Comparison of ENCODE assay signal across 32 mouse cellular contexts in the genomic region with DNA sequence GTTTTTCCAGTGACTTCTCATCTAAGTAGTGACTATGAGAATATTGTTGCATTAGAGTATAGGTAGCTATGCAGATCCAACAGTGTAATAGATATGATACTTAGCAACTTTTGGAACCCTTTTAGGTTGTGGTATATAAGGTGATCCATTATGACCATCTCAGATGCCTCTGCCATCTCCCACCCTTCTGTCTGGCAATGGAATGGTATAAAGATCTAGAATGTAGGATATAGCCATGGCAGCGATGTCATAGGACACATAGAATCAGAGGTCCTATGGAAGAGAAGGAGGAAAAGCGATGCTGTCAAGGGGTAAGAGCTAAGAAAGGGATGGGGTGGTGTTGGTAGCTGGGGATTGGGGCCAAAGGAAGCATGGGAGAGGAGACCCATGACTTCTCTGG. TPM values are rescaled to one million over a fixed set of nuclear protein-coding genes. Genes with fewer than 3 reads are reported as not detected.
DNase-seq lines count a peak whose midpoint lies in the region; ATAC-seq and TF ChIP-seq lines count a peak whose summit lies in the region.
"Had no signal": no experiment of that assay in that cellular context is flagged by ENCODE, and none has a peak within 500 bp of the region (broad histone marks: within the 10 kb centered on the region; RNA-seq: fewer than 3 reads in every experiment).

Llcfc1 (plus strand) TSS at position 301 of the 400 bp plus-strand sequence.

- TF ChIP-seq RAD21 in MEL (IDR thresholded peaks at IDR 0.05; ENCODE audit: low read depth, low read length) = no peak

- H3K9ac ChIP-seq in liver, embryonic 11.5 days (ENCODE audit: low read depth, low read length) = no peak within 1 kb of the TSS
- H3K9ac ChIP-seq in MEL (ENCODE audit: control insufficient read depth, low read depth, low read length, poor library complexity, severe bottlenecking) = no peak within 1 kb of the TSS
- no peak within 1 kb of the TSS for H3K9ac ChIP-seq in liver, embryonic 14.5 days (replicated peaks)
- H3K9ac ChIP-seq: embryonic facial prominence, embryonic 13.5 days; forebrain, embryonic 12.5 days; forebrain, embryonic 15.5 days; heart, embryonic 13.5 days; hindbrain, embryonic 12.5 days; hindbrain, embryonic 15.5 days had no signal

- H3K27me3 ChIP-seq in liver, embryonic 11.5 days (replicated peaks; ENCODE audit: control insufficient read depth, insufficient read depth, low read length) = no peaks in the 10 kb centered on the region
- no peaks in the 10 kb centered on the region for H3K27me3 ChIP-seq in MEL (ENCODE audit: control insufficient read depth in 1 of 2, insufficient read depth in 2 of 2, low read length in 2 of 2)
- H3K27me3 ChIP-seq in liver, embryonic 14.5 days (ENCODE audit: control insufficient read depth, insufficient read depth, low read length) = no peaks in the 10 kb centered on the region
- H3K27me3 ChIP-seq: CH12.LX; embryonic facial prominence, embryonic 13.5 days; forebrain, embryonic 12.5 days; forebrain, embryonic 15.5 days; heart, embryonic 13.5 days; hindbrain, embryonic 12.5 days; hindbrain, embryonic 15.5 days had no signal

- H3K4me1 ChIP-seq in liver, embryonic 11.5 days (replicated peaks; ENCODE audit: control insufficient read depth, insufficient read depth, low read length) = peaks cover 11% of the 10 kb centered on the region; the same call in 1 of the 2 replicates
- H3K4me1 ChIP-seq in MEL (ENCODE audit: control insufficient read depth in 1 of 2, insufficient read depth in 2 of 2, low read length in 2 of 2) = peaks cover 19 to 20% of the 10 kb centered on the region in 2 experiments
- H3K4me1 ChIP-seq in liver, embryonic 14.5 days (replicated peaks; ENCODE audit: control insufficient read depth in 2 of 2, insufficient read depth in 2 of 2, low read length in 1 of 2) = peaks cover 4 to 14% of the 10 kb centered on the region in 2 experiments
- H3K4me1 ChIP-seq: embryonic facial prominence, embryonic 10.5 days; embryonic facial prominence, embryonic 13.5 days; forebrain, embryonic 12.5 days; forebrain, embryonic 15.5 days; heart, embryonic 10.5 days; heart, embryonic 13.5 days; hindbrain, embryonic 12.5 days; hindbrain, embryonic 15.5 days had no signal

- no peaks in the 10 kb centered on the region for H3K79me2 ChIP-seq in MEL (ENCODE audit: control insufficient read depth, insufficient read depth, low read length, poor library complexity)

- TF ChIP-seq POLR2A in MEL (IDR thresholded peaks at IDR 0.05; ENCODE audit: control insufficient read depth in 1 of 2, insufficient read depth in 1 of 2, low read depth in 1 of 2, low read length in 2 of 2, poor library complexity in 1 of 2) = no peak

- WGBS in liver, embryonic 11.5 days = 95% methylated on average over 2 of the region's 2 CpGs
- 89% methylated on average over 2 of the region's 2 CpGs for WGBS in liver, embryonic 14.5 days (ENCODE audit: insufficient replicate concordance)

- no peak for DNase-seq in liver, embryonic 11.5 days (ENCODE audit: low spot score)
- no peak for DNase-seq in liver
- no peak for DNase-seq in MEL (ENCODE audit: low read depth, low spot score)
- DNase-seq in liver, embryonic 14.5 days (ENCODE audit: low read depth in 3 of 3, low spot score in 3 of 3) = no peak
- DNase-seq in spleen, postnatal 36 days (ENCODE audit: low spot score in 2 of 2) = no peak
- no peak for DNase-seq in spleen, postnatal 10 days (ENCODE audit: low spot score in 2 of 2)
- DNase-seq: adrenal gland, adult 2 months; adrenal gland, postnatal 14 days; B cell, adult 2 months; cerebellum, adult 11 months; cerebellum, adult 2 months; cerebellum, adult 9-11 months; cerebellum, postnatal 25 days; gastrocnemius, postnatal 25 days; heart, adult 2 months had no signal

- peaks cover 4% of the 10 kb centered on the region; the same call in 1 of the 2 replicates for H3K36me3 ChIP-seq in liver, embryonic 11.5 days (ENCODE audit: control insufficient read depth, insufficient read depth, low read length)
- H3K36me3 ChIP-seq in MEL (ENCODE audit: control insufficient read depth in 1 of 2, insufficient read depth in 2 of 2, low read length in 2 of 2) = peaks cover 18% of the 10 kb centered on the region in 2 experiments
- H3K36me3 ChIP-seq in liver, embryonic 14.5 days (replicated peaks; ENCODE audit: control insufficient read depth, insufficient read depth, low read depth) = peaks cover 44% of the 10 kb centered on the region
- H3K36me3 ChIP-seq: embryonic facial prominence, embryonic 10.5 days; embryonic facial prominence, embryonic 13.5 days; forebrain, embryonic 12.5 days; forebrain, embryonic 15.5 days; heart, embryonic 10.5 days; heart, embryonic 13.5 days; hindbrain, embryonic 12.5 days; hindbrain, embryonic 15.5 days had no signal

- TF ChIP-seq EP300 in MEL (IDR thresholded peaks at IDR 0.05; ENCODE audit: low read depth in 1 of 2, low read length in 2 of 2) = no peak
- no peak for TF ChIP-seq EP300 in liver, embryonic 14.5 days (IDR thresholded peaks at IDR 0.05; ENCODE audit: low read depth)

- ATAC-seq in liver, embryonic 11.5 days (replicated peaks; ENCODE audit: low FRiP score) = no peak
- no peak for ATAC-seq in liver, embryonic 14.5 days (ENCODE audit: insufficient read depth)
- ATAC-seq: forebrain, embryonic 15.5 days had no signal

- TF ChIP-seq CTCF in MEL (IDR thresholded peaks at IDR 0.05 in 2 of 3, conservative IDR thresholded peaks at IDR 0.05 in 1 of 3; ENCODE audit: control insufficient read depth in 1 of 3, insufficient read depth in 1 of 3, low read depth in 2 of 3, low read length in 3 of 3, poor library complexity in 1 of 3, severe bottlenecking in 1 of 3) = no peak
- no peak for TF ChIP-seq CTCF in liver, embryonic 14.5 days (IDR thresholded peaks at IDR 0.05; ENCODE audit: low read depth)

- no peak within 1 kb of the TSS; the same call in 1 of the 2 replicates for H3K4me2 ChIP-seq in liver, embryonic 11.5 days
- H3K4me2 ChIP-seq in liver, embryonic 14.5 days (ENCODE audit: low read depth) = no peak within 1 kb of the TSS
- H3K4me2 ChIP-seq: embryonic facial prominence, embryonic 13.5 days; forebrain, embryonic 12.5 days; forebrain, embryonic 15.5 days; heart, embryonic 13.5 days; hindbrain, embryonic 12.5 days; hindbrain, embryonic 15.5 days had no signal

- peak within 1 kb of the TSS; percentile 51 for H3K27ac ChIP-seq in liver, embryonic 11.5 days (ENCODE audit: low read depth, low read length)
- peak within 1 kb of the TSS; percentile 68 for H3K27ac ChIP-seq in MEL (ENCODE audit: control insufficient read depth, low read depth, low read length)
- peak within 1 kb of the TSS; percentile 30 for H3K27ac ChIP-seq in liver, embryonic 14.5 days
- H3K27ac ChIP-seq: embryonic facial prominence, embryonic 10.5 days; embryonic facial prominence, embryonic 13.5 days; forebrain, embryonic 12.5 days; forebrain, embryonic 15.5 days; heart, adult 2 months; heart, embryonic 10.5 days; heart, embryonic 13.5 days; hindbrain, embryonic 12.5 days; hindbrain, embryonic 15.5 days had no signal

- H3K9me3 ChIP-seq in liver, embryonic 11.5 days (ENCODE audit: control insufficient read depth, low read length) = no peaks in the 10 kb centered on the region
- H3K9me3 ChIP-seq in MEL (replicated peaks; ENCODE audit: insufficient read depth, low read length) = no peaks in the 10 kb centered on the region
- no peaks in the 10 kb centered on the region for H3K9me3 ChIP-seq in liver, embryonic 14.5 days (ENCODE audit: control insufficient read depth, low read length)
- H3K9me3 ChIP-seq: embryonic facial prominence, embryonic 10.5 days; embryonic facial prominence, embryonic 13.5 days; forebrain, embryonic 12.5 days; forebrain, embryonic 15.5 days; G1E; heart, embryonic 10.5 days; heart, embryonic 13.5 days; hindbrain, embryonic 12.5 days; hindbrain, embryonic 15.5 days had no signal

- H3K4me3 ChIP-seq in liver, embryonic 11.5 days (ENCODE audit: low read depth, low read length) = no peak within 1 kb of the TSS
- no peak within 1 kb of the TSS for H3K4me3 ChIP-seq in MEL (ENCODE audit: control insufficient read depth in 1 of 2, insufficient read depth in 1 of 2, low read depth in 2 of 2, low read length in 2 of 2)
- no peak within 1 kb of the TSS for H3K4me3 ChIP-seq in liver, embryonic 14.5 days (ENCODE audit: insufficient read depth in 1 of 2, low read depth in 2 of 2, low read length in 2 of 2)
- H3K4me3 ChIP-seq: embryonic facial prominence, embryonic 10.5 days; embryonic facial prominence, embryonic 13.5 days; erythroblast, embryonic 14.5 days; forebrain, embryonic 12.5 days; forebrain, embryonic 15.5 days; heart, adult 2 months; heart, embryonic 10.5 days; heart, embryonic 13.5 days; hindbrain, embryonic 12.5 days; hindbrain, embryonic 15.5 days had no signal

TF ChIP-seq in MEL, 35 proteins besides CTCF, POLR2A, EP300 and RAD21:
- TF ChIP-seq ZMIZ1 (IDR thresholded peaks at IDR 0.05; ENCODE audit: low read depth, low read length) = 0 out of 2 replicates have a peak, but pooled peaks have one; percentile 4
- TF ChIP-seq POLR2AphosphoS5 (IDR thresholded peaks at IDR 0.05; ENCODE audit: borderline replicate concordance, low read depth, low read length) = no peak

RNA-seq across cellular contexts. Expression of gene Llcfc1, which starts in this region (rescaled TPM):
- not detected in 2 replicates for polyA plus RNA-seq in liver, embryonic 11.5 days (2014; fragmentation: Nextera tagmentation; extraction: Ambion mirVana)
- not detected in 2 replicates for total RNA-seq in MEL (2012; rRNA removed)
- polyA plus RNA-seq in MEL (2012; ENCODE audit: insufficient read depth in 1 of 2, insufficient read length in 2 of 2, low read depth in 1 of 2, low replicate concordance in 2 of 2, missing spikeins in 1 of 2) = not detected
- not detected in 2 replicates for polyA plus RNA-seq in liver, embryonic 14.5 days (2012; rRNA removed)
- not detected in 2 replicates for polyA plus RNA-seq in liver, embryonic 14.5 days (2014; fragmentation: Nextera tagmentation; extraction: Ambion mirVana)
- total RNA-seq: adrenal gland, adult 2 months; adrenal gland, postnatal 14 days; adrenal gland, postnatal 4 days; CH12.LX; common myeloid progenitor, adult 5-6 weeks; G1E; gastrocnemius, adult 8-10 months; gastrocnemius, postnatal 25 days; heart, adult 2 months; heart, postnatal 25 days; hematopoietic stem cell, adult 5-6 weeks had no signal
- polyA plus RNA-seq: adrenal gland, adult 2 months; cerebellum, adult 2 months; embryonic facial prominence, embryonic 10.5 days; embryonic facial prominence, embryonic 13.5 days; erythroblast, embryonic 14.5 days; forebrain, embryonic 12.5 days; forebrain, embryonic 15.5 days; G1E; heart, embryonic 10.5 days; heart, embryonic 13.5 days; heart, embryonic 16.5 days; hindbrain, embryonic 12.5 days; hindbrain, embryonic 15.5 days had no signal
